Comparison of ENCODE assay signal across 9 mouse cellular contexts in the genomic region with DNA sequence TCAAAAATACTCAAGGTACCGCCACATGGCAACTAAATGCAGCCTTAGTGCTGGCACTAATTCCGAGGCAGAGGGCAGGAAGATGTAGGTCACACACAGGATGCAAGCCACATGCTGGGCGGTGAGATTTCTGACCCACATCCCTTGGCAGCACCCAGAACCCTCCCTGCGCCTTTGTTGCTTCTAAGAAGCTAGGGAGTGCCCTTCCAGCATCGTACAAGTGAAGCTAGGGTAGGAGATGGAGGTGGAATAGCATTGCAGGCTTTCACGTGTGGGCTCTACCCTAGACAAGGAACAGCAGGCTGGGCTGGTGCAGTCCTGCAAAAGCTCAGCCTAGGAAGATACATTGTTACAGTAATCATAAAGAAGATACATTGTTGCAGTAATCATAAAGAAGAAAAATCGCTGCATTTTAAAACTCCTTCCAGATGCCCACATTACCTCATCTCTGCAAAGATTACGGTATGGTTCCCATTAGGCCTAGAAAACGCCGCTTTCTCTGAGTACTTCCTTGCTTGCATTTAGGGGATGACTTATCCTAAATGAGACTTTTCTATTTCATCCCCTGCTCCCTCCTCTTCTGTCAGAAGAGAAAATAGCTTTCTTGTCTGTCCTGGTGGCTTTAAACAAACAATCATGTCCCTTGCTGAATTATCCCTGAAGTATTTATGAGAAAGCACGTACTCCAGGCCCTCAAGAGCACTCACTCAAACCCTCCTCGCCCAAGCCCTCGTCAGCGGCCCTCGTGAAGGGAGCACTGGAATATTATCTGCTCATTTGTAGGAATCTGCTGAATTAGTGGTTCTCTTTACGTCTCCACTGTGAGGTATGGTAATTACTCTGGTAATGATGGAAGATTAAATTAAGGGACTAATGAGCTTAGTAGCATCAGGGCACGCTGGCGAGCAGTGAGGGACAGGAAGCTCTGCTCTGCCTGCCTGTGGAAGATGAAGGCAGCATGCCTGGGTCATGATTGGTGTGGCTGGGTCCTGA.
DNase-seq lines count a peak whose midpoint lies in the region; ATAC-seq and TF ChIP-seq lines count a peak whose summit lies in the region.
"Had no signal": no experiment of that assay in that cellular context is flagged by ENCODE, and none has a peak within 500 bp of the region (broad histone marks: within the 10 kb centered on the region; RNA-seq: fewer than 3 reads in every experiment).

No protein-coding gene starts in this region.

- DNase-seq in hindbrain, embryonic 10.5 days (ENCODE audit: low spot score): no peak
- DNase-seq in cerebellum, adult 11-12 months: peak; percentile 88
- DNase-seq in midbrain, postnatal 0 days (ENCODE audit: low spot score): peak; percentile 43
- DNase-seq in layer of hippocampus, adult 18-20 months (ENCODE audit: low spot score in 2 of 2): no peak
- DNase-seq in kidney, adult 9 months: no peak
- no peak for DNase-seq in layer of hippocampus, postnatal 36 days

- no peaks in the 10 kb centered on the region for H3K9me3 ChIP-seq in hindbrain, embryonic 13.5 days
- no peaks in the 10 kb centered on the region for H3K9me3 ChIP-seq in hindbrain, embryonic 10.5 days
- H3K9me3 ChIP-seq in midbrain, postnatal 0 days (ENCODE audit: low read length): no peaks in the 10 kb centered on the region

- H3K27ac ChIP-seq in hindbrain, embryonic 13.5 days: peak overlapping the region; percentile 88
- H3K27ac ChIP-seq in hindbrain, embryonic 10.5 days: no peak overlapping the region
- no peak overlapping the region for H3K27ac ChIP-seq in midbrain, postnatal 0 days (ENCODE audit: low read depth, low read length)

- ATAC-seq in hindbrain, embryonic 13.5 days (ENCODE audit: low FRiP score): peak; percentile 81
- peak; percentile 84 to 94 for ATAC-seq in hematopoietic stem cell, adult 5-6 weeks (replicated peaks in 1 of 2; ENCODE audit: insufficient read depth in 1 of 2, low FRiP score in 2 of 2, low TSS enrichment in 1 of 2, low read depth in 1 of 2, poor library complexity in 2 of 2, severe bottlenecking in 2 of 2)
- no peak for ATAC-seq in midbrain, postnatal 0 days (ENCODE audit: low FRiP score)

- no peaks in the 10 kb centered on the region for H3K27me3 ChIP-seq in hindbrain, embryonic 13.5 days
- peaks cover 38% of the 10 kb centered on the region for H3K27me3 ChIP-seq in hindbrain, embryonic 10.5 days (ENCODE audit: insufficient read depth, poor library complexity, severe bottlenecking)
- no peaks in the 10 kb centered on the region for H3K27me3 ChIP-seq in midbrain, postnatal 0 days (ENCODE audit: insufficient read depth, low read length)

- H3K4me3 ChIP-seq in hindbrain, embryonic 13.5 days: no peak overlapping the region
- H3K4me3 ChIP-seq in hindbrain, embryonic 10.5 days: no peak overlapping the region
- no peak overlapping the region for H3K4me3 ChIP-seq in midbrain, postnatal 0 days (ENCODE audit: low read depth, low read length)
- H3K4me3 ChIP-seq: erythroblast, embryonic 14.5 days had no signal

- peaks cover 19% of the 10 kb centered on the region for H3K36me3 ChIP-seq in hindbrain, embryonic 13.5 days
- H3K36me3 ChIP-seq in hindbrain, embryonic 10.5 days: peaks cover 3% of the 10 kb centered on the region; the same call in 1 of the 2 replicates
- peaks cover 12% of the 10 kb centered on the region for H3K36me3 ChIP-seq in midbrain, postnatal 0 days (ENCODE audit: insufficient read depth, low read length)

- peaks cover 32% of the 10 kb centered on the region for H3K4me1 ChIP-seq in hindbrain, embryonic 13.5 days (replicated peaks)
- H3K4me1 ChIP-seq in hindbrain, embryonic 10.5 days (replicated peaks): 0 out of 2 replicates have a peak, but pooled peaks cover under 1% of the 10 kb centered on the region
- peaks cover 5% of the 10 kb centered on the region; the same call in 1 of the 2 replicates for H3K4me1 ChIP-seq in midbrain, postnatal 0 days (ENCODE audit: insufficient read depth, low read length)

- 58% methylated on average over 18 of the region's 18 CpGs for whole genome bisulfite sequencing in hindbrain, embryonic 13.5 days
- WGBS in hindbrain, embryonic 10.5 days: 80% methylated on average over 18 of the region's 18 CpGs
- WGBS in midbrain, postnatal 0 days: 67% methylated on average over 18 of the region's 18 CpGs

- H3K9ac ChIP-seq in hindbrain, embryonic 13.5 days: no peak overlapping the region
- no peak overlapping the region; the same call in 1 of the 2 replicates for H3K9ac ChIP-seq in midbrain, postnatal 0 days (replicated peaks; ENCODE audit: low read length, poor library complexity, severe bottlenecking)

- no peak for TF ChIP-seq CTCF in midbrain, postnatal 0 days (IDR thresholded peaks at IDR 0.05)

- no peak overlapping the region for H3K4me2 ChIP-seq in hindbrain, embryonic 13.5 days
- no peak overlapping the region for H3K4me2 ChIP-seq in midbrain, postnatal 0 days (ENCODE audit: low read depth, low read length, poor library complexity, severe bottlenecking)

Comparison
In these comparisons a context has a peak if more than half of its experiments do, and no peak if none do; other contexts are left out.
1. DNase-seq: peak in cerebellum, adult 11-12 months (single experiment) and midbrain, postnatal 0 days (single experiment); none in hindbrain, embryonic 10.5 days (single experiment), layer of hippocampus, adult 18-20 months (0 of 2), kidney, adult 9 months (single experiment) and layer of hippocampus, postnatal 36 days (0 of 2).